Mouse (Mus musculus) neutrophil, adult 83 days (primary cell): Measurements from ENCODE around the gene 1700018G05Rik. TPM values are rescaled to one million over a fixed set of nuclear protein-coding genes. Genes with fewer than 3 reads are reported as not detected.

Experiments
- total RNA-seq, 2 experiments: library from RNA; stranded (reverse); gene quantifications; one replicate each; pipeline ENCODE4 v1.2.4; 2023

1700018G05Rik gene
- not detected for total RNA-seq

GRCm38 (mm10) chrX:102928072-102928471 lies at the start of gene 1700018G05Rik:
Gene 1700018G05Rik, plus strand, starts transcription at chrX:102928372.

GRCm38 (mm10) chrX:102908587-102908986 lies 19.6 kb upstream of the 1700018G05Rik start, which contains the start of the genes Dmrtc1a and 1700011M02Rik:
Gene Dmrtc1a, minus strand, starts transcription at chrX:102908687.
Gene 1700011M02Rik, plus strand, starts transcription at chrX:102908905.

Other genes starting within 250 kb of the 1700018G05Rik start
- gene Gm3880, start 241.4 kb upstream of the 1700018G05Rik start, total RNA-seq = not detected
- not detected for gene Gm9112, start 220.7 kb upstream of the 1700018G05Rik start, total RNA-seq
- not detected for gene Dmrtc1b, start 220.5 kb upstream of the 1700018G05Rik start, total RNA-seq
- gene Dmrtc1c1, start 125.4 kb upstream of the 1700018G05Rik start, total RNA-seq = not detected
- not detected for gene Dmrtc1c2, start 73.8 kb upstream of the 1700018G05Rik start, total RNA-seq
- not detected for gene 1700031F05Rik, start 60.4 kb upstream of the 1700018G05Rik start, total RNA-seq
- gene Dmrtc1a, start 19.7 kb upstream of the 1700018G05Rik start, total RNA-seq = not detected
- not detected for gene 1700011M02Rik, start 19.5 kb upstream of the 1700018G05Rik start, total RNA-seq